Mouse (Mus musculus): Measurements from ENCODE around the gene Gfod1. TPM values are rescaled to one million over a fixed set of nuclear protein-coding genes. Genes with fewer than 3 reads are reported as not detected.

The Gfod1 gene
- polyA plus RNA-seq, 1 experiment from 2014 or later = 0.15 TPM

GRCm38 (mm10) chr13:43243793-43244192 lies 60.2 kb downstream of the Gfod1 start:
- H3K4me1 ChIP-seq (replicated peaks) = peaks cover 58% of the 10 kb centered on the region
- ATAC-seq (ENCODE audit: low read depth) = no peak
- H3K4me3 ChIP-seq (replicated peaks) = no peak overlapping the region
- 58% methylated on average over 7 of the region's 7 CpGs for WGBS (ENCODE audit: insufficient replicate concordance)
- no peak for DNase-seq
- H3K27me3 ChIP-seq = 0 out of 2 replicates have a peak, but pooled peaks cover 3% of the 10 kb centered on the region
- H3K9me3 ChIP-seq (replicated peaks) = no peaks in the 10 kb centered on the region
- no peak overlapping the region for H3K4me2 ChIP-seq
- no peaks in the 10 kb centered on the region for H3K36me3 ChIP-seq
- no peak overlapping the region for H3K9ac ChIP-seq
- peak overlapping the region; percentile 20; the same call in 1 of the 2 replicates for H3K27ac ChIP-seq

GRCm38 (mm10) chr13:43243240-43243639 lies 60.7 kb downstream of the Gfod1 start:
- DNase-seq = no peak

GRCm38 (mm10) chr13:43241750-43242149 lies 62.2 kb downstream of the Gfod1 start:
- DNase-seq = no peak
- H3K27ac ChIP-seq = no peak overlapping the region
- peak; percentile 42; the same call in 1 of the 2 replicates for ATAC-seq (ENCODE audit: low read depth)
- 65% methylated on average over 2 of the region's 2 CpGs for WGBS (ENCODE audit: insufficient replicate concordance)
- no peaks in the 10 kb centered on the region for H3K36me3 ChIP-seq
- no peaks in the 10 kb centered on the region for H3K27me3 ChIP-seq
- H3K4me1 ChIP-seq (replicated peaks) = peaks cover 73% of the 10 kb centered on the region
- H3K4me2 ChIP-seq = no peak overlapping the region
- no peak overlapping the region for H3K4me3 ChIP-seq (replicated peaks)
- H3K9ac ChIP-seq = no peak overlapping the region
- no peaks in the 10 kb centered on the region for H3K9me3 ChIP-seq (replicated peaks)

More at GRCm38 (mm10) chr13:43243240-43243639, 60.7 kb downstream of the Gfod1 start:
- Histone ChIP-seq H3K9ac (no peak overlapping the region), H3K36me3 (no peaks in the 10 kb centered on the region), H3K4me3 (replicated peaks) (no peak overlapping the region), H3K4me1 (replicated peaks) (peaks cover 58% of the 10 kb centered on the region), H3K27ac (peak overlapping the region; percentile 20), H3K27me3 (0 out of 2 replicates have a peak, but pooled peaks cover 2% of the 10 kb centered on the region), H3K4me2 (no peak overlapping the region), H3K9me3 (replicated peaks) (no peaks in the 10 kb centered on the region)
- no peak for ATAC-seq (ENCODE audit: low read depth)
- 64% methylated on average over 3 of the region's 3 CpGs for WGBS (ENCODE audit: insufficient replicate concordance)

- H3K27me3 ChIP-seq = no peaks in the 10 kb centered on the region
- H3K9me3 ChIP-seq (replicated peaks) = no peaks in the 10 kb centered on the region
- no peak overlapping the region for H3K4me3 ChIP-seq (replicated peaks)
- peaks cover 74% of the 10 kb centered on the region for H3K4me1 ChIP-seq (replicated peaks)
- DNase-seq (no peak), ATAC-seq (ENCODE audit: low read depth) (no peak)
- H3K4me2 ChIP-seq = no peak overlapping the region
- H3K9ac ChIP-seq = no peak overlapping the region
- no peak overlapping the region for H3K27ac ChIP-seq
- no peaks in the 10 kb centered on the region for H3K36me3 ChIP-seq
- 31% methylated on average over 1 of the region's 1 CpGs for WGBS (ENCODE audit: insufficient replicate concordance)
Observed at GRCm38 (mm10) chr13:43241069-43241468, 62.9 kb downstream of the Gfod1 start.

- 69% methylated on average over 11 of the region's 11 CpGs for WGBS (ENCODE audit: insufficient replicate concordance)
- H3K36me3 ChIP-seq = no peaks in the 10 kb centered on the region
- DNase-seq (no peak), ATAC-seq (ENCODE audit: low read depth) (no peak)
- H3K4me2 ChIP-seq = no peak overlapping the region
- peaks cover 76% of the 10 kb centered on the region for H3K4me1 ChIP-seq (replicated peaks)
- no peak overlapping the region for H3K27ac ChIP-seq
- H3K9ac ChIP-seq = no peak overlapping the region
- H3K27me3 ChIP-seq = no peaks in the 10 kb centered on the region
- no peak overlapping the region for H3K4me3 ChIP-seq (replicated peaks)
- no peaks in the 10 kb centered on the region for H3K9me3 ChIP-seq (replicated peaks)
Observed at GRCm38 (mm10) chr13:43239790-43240216, 64.2 kb downstream of the Gfod1 start.

- 10% methylated on average over 6 of the region's 6 CpGs for whole genome bisulfite sequencing (ENCODE audit: insufficient replicate concordance)
- DNase-seq = no peak
Observed at GRCm38 (mm10) chr13:43236630-43237029, 67.3 kb downstream of the Gfod1 start.

GRCm38 (mm10) chr13:43235982-43236381 lies 68.0 kb downstream of the Gfod1 start:
- H3K36me3 ChIP-seq = no peaks in the 10 kb centered on the region
- H3K4me2 ChIP-seq = peak overlapping the region; percentile 69
- peak overlapping the region; percentile 41 for H3K4me3 ChIP-seq (replicated peaks)
- no peaks in the 10 kb centered on the region for H3K9me3 ChIP-seq (replicated peaks)
- peak overlapping the region; percentile 90 for H3K27ac ChIP-seq
- H3K27me3 ChIP-seq = no peaks in the 10 kb centered on the region
- WGBS (ENCODE audit: insufficient replicate concordance) = 10% methylated on average over 4 of the region's 4 CpGs
- H3K9ac ChIP-seq = peak overlapping the region; percentile 23; the same call in 1 of the 2 replicates
- ATAC-seq (ENCODE audit: low read depth) (peak; percentile 66), DNase-seq (peak; percentile 34)
- peaks cover 78% of the 10 kb centered on the region for H3K4me1 ChIP-seq (replicated peaks)

More at GRCm38 (mm10) chr13:43236630-43237029, 67.3 kb downstream of the Gfod1 start:
- peaks cover 78% of the 10 kb centered on the region for H3K4me1 ChIP-seq (replicated peaks)
- H3K4me2 ChIP-seq = peak overlapping the region; percentile 69
- H3K9ac ChIP-seq = no peak overlapping the region
- H3K4me3 ChIP-seq (replicated peaks) = no peak overlapping the region
- ATAC-seq (ENCODE audit: low read depth) = no peak
- no peaks in the 10 kb centered on the region for H3K36me3 ChIP-seq
- no peaks in the 10 kb centered on the region for H3K9me3 ChIP-seq (replicated peaks)
- H3K27ac ChIP-seq = peak overlapping the region; percentile 90
- H3K27me3 ChIP-seq = no peaks in the 10 kb centered on the region

GRCm38 (mm10) chr13:43235586-43235910 lies 68.4 kb downstream of the Gfod1 start:
- H3K27me3 ChIP-seq = no peaks in the 10 kb centered on the region

GRCm38 (mm10) chr13:43234869-43235585 lies 68.9 kb downstream of the Gfod1 start:
- peak overlapping the region; percentile 69 for H3K4me2 ChIP-seq
- DNase-seq (no peak), ATAC-seq (ENCODE audit: low read depth) (peak; percentile 42)
- peak overlapping the region; percentile 41 for H3K4me3 ChIP-seq (replicated peaks)
- H3K27ac ChIP-seq = peak overlapping the region; percentile 90
- no peaks in the 10 kb centered on the region for H3K9me3 ChIP-seq (replicated peaks)
- peaks cover 85% of the 10 kb centered on the region for H3K4me1 ChIP-seq (replicated peaks)
- peak overlapping the region; percentile 49; the same call in 1 of the 2 replicates for H3K9ac ChIP-seq
- WGBS (ENCODE audit: insufficient replicate concordance) = 31% methylated on average over 9 of the region's 9 CpGs
- H3K36me3 ChIP-seq = no peaks in the 10 kb centered on the region
- no peaks in the 10 kb centered on the region for H3K27me3 ChIP-seq

More at GRCm38 (mm10) chr13:43235586-43235910, 68.4 kb downstream of the Gfod1 start:
- no peaks in the 10 kb centered on the region for H3K36me3 ChIP-seq
- WGBS (ENCODE audit: insufficient replicate concordance) = 8% methylated on average over 3 of the region's 3 CpGs
- peak overlapping the region; percentile 90 for H3K27ac ChIP-seq
- H3K4me1 ChIP-seq (replicated peaks) = peaks cover 80% of the 10 kb centered on the region
- ATAC-seq (ENCODE audit: low read depth) (peak; percentile 91), DNase-seq (peak; percentile 68)
- H3K4me3 ChIP-seq (replicated peaks) = peak overlapping the region; percentile 41
- peak overlapping the region; percentile 49; the same call in 1 of the 2 replicates for H3K9ac ChIP-seq
- peak overlapping the region; percentile 69 for H3K4me2 ChIP-seq
- H3K9me3 ChIP-seq (replicated peaks) = no peaks in the 10 kb centered on the region

GRCm38 (mm10) chr13:43233331-43233730 lies 70.6 kb downstream of the Gfod1 start:
- no peak for ATAC-seq (ENCODE audit: low read depth)
- Histone ChIP-seq H3K4me1 (replicated peaks) (peaks cover 93% of the 10 kb centered on the region), H3K27ac (peak overlapping the region; percentile 90; the same call in 1 of the 2 replicates), H3K36me3 (no peaks in the 10 kb centered on the region), H3K27me3 (no peaks in the 10 kb centered on the region), H3K4me2 (no peak overlapping the region), H3K9ac (no peak overlapping the region), H3K9me3 (replicated peaks) (no peaks in the 10 kb centered on the region), H3K4me3 (replicated peaks) (no peak overlapping the region)
- 54% methylated on average over 4 of the region's 4 CpGs for WGBS (ENCODE audit: insufficient replicate concordance)
- DNase-seq = no peak

GRCm38 (mm10) chr13:43231965-43232860 lies 71.8 kb downstream of the Gfod1 start:
- no peaks in the 10 kb centered on the region for H3K9me3 ChIP-seq (replicated peaks)
- peak overlapping the region; percentile 35; the same call in 1 of the 2 replicates for H3K9ac ChIP-seq
- no peaks in the 10 kb centered on the region for H3K27me3 ChIP-seq
- H3K27ac ChIP-seq = peak overlapping the region; percentile 90
- H3K4me3 ChIP-seq (replicated peaks) = no peak overlapping the region
- H3K36me3 ChIP-seq = no peaks in the 10 kb centered on the region
- peaks cover 88% of the 10 kb centered on the region for H3K4me1 ChIP-seq (replicated peaks)
- peak overlapping the region; percentile 3; the same call in 1 of the 2 replicates for H3K4me2 ChIP-seq
- 39% methylated on average over 13 of the region's 13 CpGs for WGBS (ENCODE audit: insufficient replicate concordance)
- ATAC-seq (ENCODE audit: low read depth) (no peak), DNase-seq (no peak)

Measured in liver, embryonic 13.5 days (tissue).